Mouse (Mus musculus) midbrain, embryonic 13.5 days (tissue): ENCODE measurements around the gene Erap1. TPM values are rescaled to one million over a fixed set of nuclear protein-coding genes. Genes with fewer than 3 reads are reported as not detected.

Experiments used
- ATAC-seq: fragments of 200-750 bp; cut with Nextera tagmentation; 2 replicates; pipeline ENCODE4 v1.8.0; 2017; ENCODE audit warnings: mild to moderate bottlenecking, moderate TSS enrichment, moderate library complexity
- H3K27ac ChIP-seq: fragments of 300-500 bp; sonication (generic); 2 replicates; pipeline ENCODE4 v1.5.1; 2015; ENCODE audit warnings: inconsistent platforms, mild to moderate bottlenecking, moderate library complexity
- H3K27me3 ChIP-seq: fragments of 300-500 bp; sonication (generic); 2 replicates; pipeline ENCODE4 v1.6.1; 2015; ENCODE audit warnings: mild to moderate bottlenecking, inconsistent platforms
- H3K36me3 ChIP-seq: fragments of 300-500 bp; sonication (generic); 2 replicates; pipeline ENCODE4 v1.6.1; 2015; ENCODE audit warnings: mild to moderate bottlenecking, inconsistent platforms
- H3K4me1 ChIP-seq: fragments of 300-500 bp; sonication (generic); replicated peaks from 2 replicates; pipeline ENCODE4 v1.6.1; 2015; ENCODE audit warnings: inconsistent platforms
- H3K4me2 ChIP-seq: fragments of 300-500 bp; sonication (generic); replicated peaks from 2 replicates; pipeline ENCODE4 v1.6.1; 2015; ENCODE audit warnings: moderate library complexity, mild to moderate bottlenecking, inconsistent platforms
- H3K4me3 ChIP-seq: fragments of 300-500 bp; sonication (generic); replicated peaks from 2 replicates; pipeline ENCODE4 v1.5.1; 2015; ENCODE audit warnings: mild to moderate bottlenecking, inconsistent platforms
- H3K9ac ChIP-seq: fragments of 300-500 bp; sonication (generic); replicated peaks from 2 replicates; pipeline ENCODE4 v1.6.1; 2015; ENCODE audit warnings: mild to moderate bottlenecking, inconsistent platforms
- H3K9me3 ChIP-seq: fragments of 300-500 bp; sonication (generic); 2 replicates; pipeline ENCODE4 v1.6.1; 2016; ENCODE audit warnings: mild to moderate bottlenecking, inconsistent platforms
- WGBS: fragments of 180-500 bp; shearing (Covaris S2); methylation state at CpG from one replicate; pipeline ENCODE4 v1.1.7; 2015; 5-methylcytosine and 5-hydroxymethylcytosine counted together
- polyA plus RNA-seq: library from polyadenylated mRNA; unstranded; fragments of >200 nt; fragmentation: Nextera tagmentation; extraction: Ambion mirVana; gene quantifications from 2 replicates; pipeline ENCODE4 v1.2.1, GENCODE M21; 2015

Erap1 gene
- polyA plus RNA-seq, 1 experiment from 2014 or later: 4.5 TPM

GRCm38 (mm10) chr13:74696225-74696624, 56.9 kb downstream of the Erap1 start:
- no peak for ATAC-seq
- H3K4me2 ChIP-seq: no peak overlapping the region
- H3K27me3 ChIP-seq: no peaks in the 10 kb centered on the region
- no peaks in the 10 kb centered on the region for H3K4me1 ChIP-seq
- H3K27ac ChIP-seq: no peak overlapping the region
- no peaks in the 10 kb centered on the region for H3K36me3 ChIP-seq
- no peak overlapping the region for H3K4me3 ChIP-seq
- 51% methylated on average over 3 of the region's 3 CpGs for WGBS
- no peaks in the 10 kb centered on the region for H3K9me3 ChIP-seq
- no peak overlapping the region for H3K9ac ChIP-seq

GRCm38 (mm10) chr13:74719002-74719401, 79.6 kb downstream of the Erap1 start:
- Histone ChIP-seq H3K9me3 (no peaks in the 10 kb centered on the region), H3K36me3 (no peaks in the 10 kb centered on the region), H3K4me3 (no peak overlapping the region), H3K27ac (no peak overlapping the region), H3K4me1 (no peaks in the 10 kb centered on the region), H3K4me2 (no peak overlapping the region), H3K27me3 (no peaks in the 10 kb centered on the region), H3K9ac (no peak overlapping the region)
- WGBS: 77% methylated on average over 2 of the region's 2 CpGs
- no peak for ATAC-seq

GRCm38 (mm10) chr13:74733726-74734125, 94.4 kb downstream of the Erap1 start:
- Histone ChIP-seq H3K4me3 (no peak overlapping the region), H3K27me3 (no peaks in the 10 kb centered on the region), H3K4me1 (no peaks in the 10 kb centered on the region), H3K4me2 (no peak overlapping the region), H3K9ac (no peak overlapping the region), H3K36me3 (no peaks in the 10 kb centered on the region), H3K27ac (no peak overlapping the region), H3K9me3 (no peaks in the 10 kb centered on the region)
- no peak for ATAC-seq
- WGBS: 94% methylated on average over 4 of the region's 4 CpGs

- no peaks in the 10 kb centered on the region for H3K9me3 ChIP-seq
- no peak for ATAC-seq
- no peak overlapping the region for H3K4me3 ChIP-seq
- no peaks in the 10 kb centered on the region for H3K4me1 ChIP-seq
- no peaks in the 10 kb centered on the region for H3K36me3 ChIP-seq
- 94% methylated on average over 5 of the region's 5 CpGs for WGBS
- H3K27ac ChIP-seq: no peak overlapping the region
- H3K9ac ChIP-seq: no peak overlapping the region
- H3K27me3 ChIP-seq: no peaks in the 10 kb centered on the region
- no peak overlapping the region for H3K4me2 ChIP-seq
Measured at GRCm38 (mm10) chr13:74735834-74736233, 96.5 kb downstream of the Erap1 start.

- Histone ChIP-seq H3K36me3 (no peaks in the 10 kb centered on the region), H3K4me2 (no peak overlapping the region), H3K27me3 (no peaks in the 10 kb centered on the region), H3K9ac (no peak overlapping the region), H3K9me3 (no peaks in the 10 kb centered on the region), H3K4me1 (no peaks in the 10 kb centered on the region), H3K4me3 (no peak overlapping the region), H3K27ac (no peak overlapping the region)
- 83% methylated on average over 2 of the region's 2 CpGs for WGBS
- no peak for ATAC-seq
Measured at GRCm38 (mm10) chr13:74736396-74736795, 97.0 kb downstream of the Erap1 start.

Other genes with a start within 250 kb of the Erap1 start
- 4.2 and 6.2 TPM in 2 replicates for gene Zfp72, start 248.7 kb upstream of the Erap1 start, polyA plus RNA-seq
- gene Ftl1-ps1, start 239.9 kb upstream of the Erap1 start, polyA plus RNA-seq: 97.5 and 136 TPM in 2 replicates
- gene Zfp825, start 145.6 kb upstream of the Erap1 start, polyA plus RNA-seq: 21.4 and 22.2 TPM in 2 replicates
- gene Cast, start 169.2 kb downstream of the Erap1 start, polyA plus RNA-seq: 6.8 and 7.3 TPM in 2 replicates